Mouse (Mus musculus): ENCODE measurements around the gene Rhox2a.
"Not testable (repeated sequence)": the region's sequence is repeated elsewhere in the genome, so short reads cannot be mapped to it uniquely, and the experiment has no call there.

Gene Rhox2a

GRCm38 (mm10) chrX:37244676-37245075 is at the start of gene Rhox2a:
TSS of gene Rhox2a (plus strand) at chrX:37244976.
- not testable (repeated sequence) for DNase-seq (ENCODE audit: low read depth, low spot score)

GRCm38 (mm10) chrX:37198676-37199075 is 46.1 kb upstream of the Rhox2a start:
- DNase-seq (ENCODE audit: low read depth, low spot score): no peak

- no peak for DNase-seq (ENCODE audit: low read depth, low spot score)
Observed at GRCm38 (mm10) chrX:37210941-37211340, 33.8 kb upstream of the Rhox2a start, which contains the start of gene Gm9. TSS of gene Gm9 (minus strand) at chrX:37211041.

- DNase-seq (ENCODE audit: low read depth, low spot score): not testable (repeated sequence)
Observed at GRCm38 (mm10) chrX:37222158-37222557, 22.6 kb upstream of the Rhox2a start, which contains the start of gene Rhox1. TSS of gene Rhox1 (minus strand) at chrX:37222258.

GRCm38 (mm10) chrX:37249619-37250018 is 4.8 kb downstream of the Rhox2a start, which contains the start of gene Rhox3a:
TSS of gene Rhox3a (plus strand) at chrX:37249919.
- not testable (repeated sequence) for DNase-seq (ENCODE audit: low read depth, low spot score)

- not testable (repeated sequence) for DNase-seq (ENCODE audit: low read depth, low spot score)
Observed at GRCm38 (mm10) chrX:37265038-37265437, 20.3 kb downstream of the Rhox2a start, which contains the start of gene Rhox4a. TSS of gene Rhox4a (plus strand) at chrX:37265338.
